Mouse (Mus musculus) embryo, embryonic 10.5 days (tissue): ENCODE data around the gene Pdpn.
"Not testable (repeated sequence)": the region's sequence is repeated elsewhere in the genome, so short reads cannot be mapped to it uniquely, and the experiment has no call there.

Source experiments
- DNase-seq: peaks from one replicate; pipeline ENCODE4 v3.0.0-alpha.2; 2015; ENCODE audit warnings: low spot score

The Pdpn gene

GRCm38 (mm10) chr4:143299325-143300070 lies at the start of gene Pdpn:
TSS of gene Pdpn (minus strand) at chr4:143299564.
- DNase-seq: peak; percentile 94

- no peak for DNase-seq
These were observed 49.3 kb upstream of the Pdpn start for GRCm38 (mm10) chr4:143348678-143349077.

GRCm38 (mm10) chr4:143345491-143345890 lies 46.1 kb upstream of the Pdpn start:
- not testable (repeated sequence) for DNase-seq

- no peak for DNase-seq
These were observed 42.1 kb upstream of the Pdpn start for GRCm38 (mm10) chr4:143341470-143341869.

GRCm38 (mm10) chr4:143339808-143340207 lies 40.4 kb upstream of the Pdpn start:
- no peak for DNase-seq

GRCm38 (mm10) chr4:143336096-143336495 lies 36.7 kb upstream of the Pdpn start:
- no peak for DNase-seq

- DNase-seq: no peak
These were observed 35.6 kb upstream of the Pdpn start for GRCm38 (mm10) chr4:143334995-143335394.

- no peak for DNase-seq
These were observed 34.8 kb upstream of the Pdpn start for GRCm38 (mm10) chr4:143334145-143334544.

GRCm38 (mm10) chr4:143331787-143332186 lies 32.4 kb upstream of the Pdpn start:
- DNase-seq: no peak

GRCm38 (mm10) chr4:143330566-143330965 lies 31.2 kb upstream of the Pdpn start:
- DNase-seq: peak; percentile 82

- peak; percentile 88 for DNase-seq
These were observed 26.2 kb upstream of the Pdpn start for GRCm38 (mm10) chr4:143325625-143325941.

- DNase-seq: peak; percentile 65
These were observed 25.7 kb upstream of the Pdpn start for GRCm38 (mm10) chr4:143324925-143325624.

GRCm38 (mm10) chr4:143324176-143324924 lies 25.0 kb upstream of the Pdpn start:
- DNase-seq: peak; percentile 72

GRCm38 (mm10) chr4:143313299-143313698 lies 13.9 kb upstream of the Pdpn start:
- no peak for DNase-seq

- DNase-seq: peak; percentile 52
These were observed 12.0 kb upstream of the Pdpn start for GRCm38 (mm10) chr4:143311341-143311740.

- DNase-seq: peak; percentile 37
These were observed 6.8 kb upstream of the Pdpn start for GRCm38 (mm10) chr4:143305987-143306772.

- no peak for DNase-seq
These were observed 5.7 kb upstream of the Pdpn start for GRCm38 (mm10) chr4:143305031-143305430.

GRCm38 (mm10) chr4:143302279-143302890 lies 3.0 kb upstream of the Pdpn start:
- DNase-seq: no peak

GRCm38 (mm10) chr4:143301875-143302274 lies 2.5 kb upstream of the Pdpn start:
- no peak for DNase-seq

GRCm38 (mm10) chr4:143301042-143301441 lies 1.7 kb upstream of the Pdpn start:
- no peak for DNase-seq

- DNase-seq: peak; percentile 57
These were observed 837 bp upstream of the Pdpn start for GRCm38 (mm10) chr4:143300113-143300688.
